Mouse (Mus musculus) gastrocnemius, adult 8-10 months (tissue): ENCODE measurements around the gene Gmds. TPM values are rescaled to one million over a fixed set of nuclear protein-coding genes. Genes with fewer than 3 reads are reported as not detected.

Source experiments
- DNase-seq, 2 experiments: peaks; one replicate each; pipeline ENCODE4 v3.0.0; 2022; ENCODE audit warnings: low spot score in 2 of 2
- total RNA-seq, 4 experiments: library from RNA; stranded (reverse); gene quantifications; 2 replicates each; pipeline ENCODE4 v1.2.4; 2022

The Gmds gene
- total RNA-seq, 4 experiments from 2014 or later = 0.94 to 2.6 (median 1.4) TPM

GRCm38 (mm10) chr13:32034139-32034538 is 304.4 kb downstream of the Gmds start:
- no peak for DNase-seq

GRCm38 (mm10) chr13:32026226-32026975 is 312.1 kb downstream of the Gmds start:
- no peak for DNase-seq

- no peak for DNase-seq
Observed at GRCm38 (mm10) chr13:32024822-32025221, 313.7 kb downstream of the Gmds start.

- DNase-seq = no peak
Observed at GRCm38 (mm10) chr13:32020455-32021249, 317.9 kb downstream of the Gmds start.

GRCm38 (mm10) chr13:32019256-32019620 is 319.3 kb downstream of the Gmds start:
- DNase-seq = no peak

GRCm38 (mm10) chr13:32018518-32019255 is 319.9 kb downstream of the Gmds start:
- DNase-seq = peak; percentile 8 to 16

GRCm38 (mm10) chr13:32008802-32009201 is 329.7 kb downstream of the Gmds start:
- no peak for DNase-seq

- no peak for DNase-seq
Observed at GRCm38 (mm10) chr13:32008116-32008641, 330.4 kb downstream of the Gmds start.

GRCm38 (mm10) chr13:31993391-31993790 is 345.1 kb downstream of the Gmds start:
- DNase-seq = no peak

GRCm38 (mm10) chr13:31992409-31993201 is 345.9 kb downstream of the Gmds start:
- DNase-seq = no peak

GRCm38 (mm10) chr13:31981198-31981597 is 357.3 kb downstream of the Gmds start:
- DNase-seq = no peak

- DNase-seq = no peak
Observed at GRCm38 (mm10) chr13:31978126-31978525, 360.4 kb downstream of the Gmds start.

- no peak for DNase-seq
Observed at GRCm38 (mm10) chr13:31974751-31975479, 363.6 kb downstream of the Gmds start.

GRCm38 (mm10) chr13:31971040-31971501 is 367.5 kb downstream of the Gmds start:
- DNase-seq = no peak

- DNase-seq = no peak
Observed at GRCm38 (mm10) chr13:31968272-31968671, 370.3 kb downstream of the Gmds start.

GRCm38 (mm10) chr13:31966931-31967532 is 371.5 kb downstream of the Gmds start:
- no peak for DNase-seq

- peak in 1 of 2 experiments; percentile 3 for DNase-seq
Observed at GRCm38 (mm10) chr13:31960514-31960913, 378.0 kb downstream of the Gmds start.

GRCm38 (mm10) chr13:31958346-31959335 is 379.9 kb downstream of the Gmds start:
- no peak for DNase-seq
